Mouse (Mus musculus): Measurements from ENCODE around the gene Wbp2nl. TPM values are rescaled to one million over a fixed set of nuclear protein-coding genes. Genes with fewer than 3 reads are reported as not detected.
"Not testable (repeated sequence)": the region's sequence is repeated elsewhere in the genome, so short reads cannot be mapped to it uniquely, and the experiment has no call there.

The Wbp2nl gene
- polyA plus RNA-seq, 1 experiment from 2014 or later, result not detected

- WGBS, result 78% methylated on average over 11 of the region's 11 CpGs
- no peak overlapping the region for H3K4me2 ChIP-seq (ENCODE audit: low read length)
- H3K9ac ChIP-seq (ENCODE audit: low read length), result no peak overlapping the region
- no peaks in the 10 kb centered on the region for H3K9me3 ChIP-seq (replicated peaks; ENCODE audit: control insufficient read depth, low read length)
- DNase-seq (ENCODE audit: low spot score), result no peak
- no peaks in the 10 kb centered on the region for H3K27me3 ChIP-seq (replicated peaks; ENCODE audit: control insufficient read depth, insufficient read depth, low read length)
- H3K36me3 ChIP-seq (ENCODE audit: control insufficient read depth, insufficient read depth, low read length), result no peaks in the 10 kb centered on the region
- no peak for ATAC-seq
- H3K4me3 ChIP-seq (ENCODE audit: low read depth, low read length), result no peak overlapping the region
- no peaks in the 10 kb centered on the region for H3K4me1 ChIP-seq (ENCODE audit: control insufficient read depth, insufficient read depth, low read length)
- no peak overlapping the region for H3K27ac ChIP-seq (ENCODE audit: low read depth, low read length)
Measured at GRCm38 (mm10) chr15:82361459-82362018, 62.8 kb downstream of the Wbp2nl start.

GRCm38 (mm10) chr15:82362234-82362633 is 63.5 kb downstream of the Wbp2nl start:
- Histone ChIP-seq H3K9me3 (replicated peaks; ENCODE audit: control insufficient read depth, low read length) (no peaks in the 10 kb centered on the region), H3K36me3 (ENCODE audit: control insufficient read depth, insufficient read depth, low read length) (no peaks in the 10 kb centered on the region), H3K27me3 (replicated peaks; ENCODE audit: control insufficient read depth, insufficient read depth, low read length) (no peaks in the 10 kb centered on the region), H3K27ac (ENCODE audit: low read depth, low read length) (no peak overlapping the region), H3K4me2 (ENCODE audit: low read length) (no peak overlapping the region), H3K4me3 (ENCODE audit: low read depth, low read length) (no peak overlapping the region), H3K4me1 (ENCODE audit: control insufficient read depth, insufficient read depth, low read length) (no peaks in the 10 kb centered on the region), H3K9ac (ENCODE audit: low read length) (no peak overlapping the region)
- DNase-seq (ENCODE audit: low spot score) (no peak), ATAC-seq (no peak)
- WGBS, result 90% methylated on average over 3 of the region's 4 CpGs

- H3K36me3 ChIP-seq (ENCODE audit: control insufficient read depth, insufficient read depth, low read length); H3K4me2 ChIP-seq (ENCODE audit: low read length); H3K27ac ChIP-seq (ENCODE audit: low read depth, low read length); H3K27me3 ChIP-seq (replicated peaks; ENCODE audit: control insufficient read depth, insufficient read depth, low read length); H3K4me1 ChIP-seq (ENCODE audit: control insufficient read depth, insufficient read depth, low read length); ATAC-seq; DNase-seq (ENCODE audit: low spot score); H3K4me3 ChIP-seq (ENCODE audit: low read depth, low read length); H3K9ac ChIP-seq (ENCODE audit: low read length); H3K9me3 ChIP-seq (replicated peaks; ENCODE audit: control insufficient read depth, low read length): not testable (repeated sequence)
- WGBS, result 88% methylated on average over 7 of the region's 12 CpGs
Measured at GRCm38 (mm10) chr15:82363801-82364200, 65.0 kb downstream of the Wbp2nl start.

Other genes with a start within 250 kb of the Wbp2nl start
- gene 4930407I10Rik, start 239.8 kb upstream of the Wbp2nl start, polyA plus RNA-seq (2014; fragmentation: Nextera tagmentation; extraction: Ambion mirVana), result not detected in 2 replicates
- not detected in 2 replicates for gene Mei1, start 229.0 kb upstream of the Wbp2nl start, polyA plus RNA-seq (2014; fragmentation: Nextera tagmentation; extraction: Ambion mirVana)
- 12.8 and 15.5 TPM in 2 replicates for gene Ccdc134, start 171.0 kb upstream of the Wbp2nl start, polyA plus RNA-seq (2014; fragmentation: Nextera tagmentation; extraction: Ambion mirVana)
- 99.6 and 139 TPM in 2 replicates for gene Srebf2, start 151.8 kb upstream of the Wbp2nl start, polyA plus RNA-seq (2014; fragmentation: Nextera tagmentation; extraction: Ambion mirVana)
- 0.61 and 0.77 TPM in 2 replicates for gene Shisa8, start 86.1 kb upstream of the Wbp2nl start, polyA plus RNA-seq (2014; fragmentation: Nextera tagmentation; extraction: Ambion mirVana)
- 0.14 and 0.19 TPM in 2 replicates for gene Tnfrsf13c, start 74.6 kb upstream of the Wbp2nl start, polyA plus RNA-seq (2014; fragmentation: Nextera tagmentation; extraction: Ambion mirVana)
- gene Cenpm, start 54.2 kb upstream of the Wbp2nl start, polyA plus RNA-seq (2014; fragmentation: Nextera tagmentation; extraction: Ambion mirVana), result 42.4 and 63.9 TPM in 2 replicates
- 13.2 and 19.3 TPM in 2 replicates for gene 1500009C09Rik, start 46.6 kb upstream of the Wbp2nl start, polyA plus RNA-seq (2014; fragmentation: Nextera tagmentation; extraction: Ambion mirVana)
- gene Sept3, start 24.1 kb upstream of the Wbp2nl start, polyA plus RNA-seq (2014; fragmentation: Nextera tagmentation; extraction: Ambion mirVana), result 225 and 276 TPM in 2 replicates
- 27.5 and 29.6 TPM in 2 replicates for gene Naga, start 40.0 kb downstream of the Wbp2nl start, polyA plus RNA-seq (2014; fragmentation: Nextera tagmentation; extraction: Ambion mirVana)
- 0.63 and 0.80 TPM in 2 replicates for gene Pheta2, start 40.0 kb downstream of the Wbp2nl start, polyA plus RNA-seq (2014; fragmentation: Nextera tagmentation; extraction: Ambion mirVana)
- gene Smdt1, start 40.0 kb downstream of the Wbp2nl start, polyA plus RNA-seq (2014; fragmentation: Nextera tagmentation; extraction: Ambion mirVana), result 296 and 326 TPM in 2 replicates
- 302 and 403 TPM in 2 replicates for gene Ndufa6, start 55.4 kb downstream of the Wbp2nl start, polyA plus RNA-seq (2014; fragmentation: Nextera tagmentation; extraction: Ambion mirVana)
- 0.63 and 1.2 TPM in 2 replicates for gene Cyp2d22, start 81.3 kb downstream of the Wbp2nl start, polyA plus RNA-seq (2014; fragmentation: Nextera tagmentation; extraction: Ambion mirVana)
- not detected in 2 replicates for gene Cyp2d11, start 95.1 kb downstream of the Wbp2nl start, polyA plus RNA-seq (2014; fragmentation: Nextera tagmentation; extraction: Ambion mirVana)
- not detected in 2 replicates for gene Cyp2d10, start 108.2 kb downstream of the Wbp2nl start, polyA plus RNA-seq (2014; fragmentation: Nextera tagmentation; extraction: Ambion mirVana)
- gene Cyp2d9, start 134.5 kb downstream of the Wbp2nl start, polyA plus RNA-seq (2014; fragmentation: Nextera tagmentation; extraction: Ambion mirVana), result not detected in 2 replicates